8 mouse cellular contexts compared by ENCODE assay signal in genomic region chr12:112955800-112956199, GRCm38 (mm10). TPM values are rescaled to one million over a fixed set of nuclear protein-coding genes. Genes with fewer than 3 reads are reported as not detected.
A peak's percentile ranks its signal among the peaks of the same experiment; 100 is the strongest.
DNase-seq lines count a peak whose midpoint lies in the region; ATAC-seq and TF ChIP-seq lines count a peak whose summit lies in the region.

No protein-coding gene starts in this region.

- ATAC-seq in kidney, embryonic 14.5 days (ENCODE audit: low FRiP score, low TSS enrichment), result peak; percentile 36
- ATAC-seq in stomach, embryonic 16.5 days (ENCODE audit: insufficient read depth, low FRiP score), result peak; percentile 31; the same call in 1 of the 2 replicates

- no peaks in the 10 kb centered on the region for H3K79me2 ChIP-seq in liver, adult 2 months (ENCODE audit: control insufficient read depth, insufficient read depth, low read length)
- no peaks in the 10 kb centered on the region for H3K79me2 ChIP-seq in myocyte (ENCODE audit: control insufficient read depth, insufficient read depth)

- 39% methylated on average over 4 of the region's 4 CpGs for WGBS in kidney, embryonic 14.5 days
- 44% methylated on average over 4 of the region's 4 CpGs for WGBS in liver, adult 2 months
- WGBS in stomach, embryonic 16.5 days, result 36% methylated on average over 4 of the region's 4 CpGs

- H3K9ac ChIP-seq in kidney, embryonic 14.5 days (ENCODE audit: low read depth, low read length), result no peak overlapping the region
- H3K9ac ChIP-seq in liver, adult 2 months (ENCODE audit: low read depth, low read length), result no peak overlapping the region
- H3K9ac ChIP-seq in stomach, embryonic 16.5 days (ENCODE audit: low read length), result no peak overlapping the region

- peak; percentile 80 to 83 for DNase-seq in B cell, adult 2 months
- DNase-seq in adrenal gland, adult 18-20 months (ENCODE audit: low spot score in 2 of 2), result peak; percentile 74 to 78
- DNase-seq in embryo, embryonic 10 days (ENCODE audit: low spot score), result peak; percentile 79
- peak; percentile 66 to 83 for DNase-seq in gastrocnemius, postnatal 36 days
- DNase-seq in liver, adult 2 months (ENCODE audit: extremely low read depth, low read depth, low spot score), result peak; percentile 50

- no peak for TF ChIP-seq POLR2A in liver, adult 2 months (IDR thresholded peaks at IDR 0.05; ENCODE audit: extremely low read depth, insufficient read depth, low read length)
- no peak for TF ChIP-seq POLR2A in myocyte (IDR thresholded peaks at IDR 0.05; ENCODE audit: insufficient read length, low read depth)

- no peak overlapping the region for H3K4me2 ChIP-seq in kidney, embryonic 14.5 days (replicated peaks; ENCODE audit: low read depth, low read length)
- H3K4me2 ChIP-seq in myocyte (ENCODE audit: low read depth), result no peak overlapping the region
- H3K4me2 ChIP-seq in stomach, embryonic 16.5 days (ENCODE audit: low read depth, low read length), result no peak overlapping the region

- H3K4me1 ChIP-seq in kidney, embryonic 14.5 days (ENCODE audit: control insufficient read depth, insufficient read depth, low read length), result peaks cover 6% of the 10 kb centered on the region
- H3K4me1 ChIP-seq in liver, adult 2 months (ENCODE audit: control insufficient read depth, insufficient read depth, low read length), result peaks cover 3% of the 10 kb centered on the region
- peaks cover 5% of the 10 kb centered on the region for H3K4me1 ChIP-seq in stomach, embryonic 16.5 days (ENCODE audit: control insufficient read depth, insufficient read depth, low read length)

- intact Hi-C loops in gastrocnemius, postnatal 36 days (cut with DNase I), result no loop called here

- no peaks in the 10 kb centered on the region for H3K9me3 ChIP-seq in kidney, embryonic 14.5 days (ENCODE audit: control insufficient read depth, low read length)
- H3K9me3 ChIP-seq in stomach, embryonic 16.5 days (replicated peaks; ENCODE audit: control insufficient read depth, low read length), result no peaks in the 10 kb centered on the region

- TF ChIP-seq CTCF in liver, adult 2 months (IDR thresholded peaks at IDR 0.05; ENCODE audit: low read depth, low read length), result peak; percentile 88

- H3K4me3 ChIP-seq in kidney, embryonic 14.5 days (ENCODE audit: low read length), result no peak overlapping the region
- no peak overlapping the region for H3K4me3 ChIP-seq in liver, adult 2 months (ENCODE audit: insufficient read depth, low read depth, low read length)
- H3K4me3 ChIP-seq in myocyte, result no peak overlapping the region
- no peak overlapping the region for H3K4me3 ChIP-seq in stomach, embryonic 16.5 days (replicated peaks; ENCODE audit: low read length)

- no peak overlapping the region for H3K27ac ChIP-seq in kidney, embryonic 14.5 days (ENCODE audit: low read depth, low read length)
- no peak overlapping the region for H3K27ac ChIP-seq in liver, adult 2 months (replicated peaks; ENCODE audit: insufficient read depth, low read depth, low read length)
- H3K27ac ChIP-seq in stomach, embryonic 16.5 days (ENCODE audit: low read length), result no peak overlapping the region

- H3K36me3 ChIP-seq in kidney, embryonic 14.5 days (ENCODE audit: control insufficient read depth, insufficient read depth, low read length), result peaks cover 20% of the 10 kb centered on the region
- peaks cover 2% of the 10 kb centered on the region; the same call in 1 of the 2 replicates for H3K36me3 ChIP-seq in liver, adult 2 months (ENCODE audit: control insufficient read depth, insufficient read depth, low read length)
- H3K36me3 ChIP-seq in myocyte (ENCODE audit: control insufficient read depth, insufficient read depth), result peaks cover 6% of the 10 kb centered on the region
- H3K36me3 ChIP-seq in stomach, embryonic 16.5 days (ENCODE audit: control insufficient read depth, insufficient read depth, low read length), result peaks cover 9% of the 10 kb centered on the region; the same call in 1 of the 2 replicates

- no peak overlapping the region for H3ac ChIP-seq in myocyte (ENCODE audit: control insufficient read depth, insufficient read length)

- no peaks in the 10 kb centered on the region for H3K27me3 ChIP-seq in kidney, embryonic 14.5 days (ENCODE audit: control insufficient read depth, insufficient read depth, low read length)
- H3K27me3 ChIP-seq in liver, adult 2 months (ENCODE audit: control insufficient read depth, insufficient read depth, low read length), result no peaks in the 10 kb centered on the region
- no peaks in the 10 kb centered on the region for H3K27me3 ChIP-seq in myocyte (ENCODE audit: control insufficient read depth, insufficient read depth, insufficient read length)
- H3K27me3 ChIP-seq in stomach, embryonic 16.5 days (ENCODE audit: control insufficient read depth, insufficient read depth, low read length), result no peaks in the 10 kb centered on the region

TF ChIP-seq in myocyte, 11 proteins besides CTCF, POLR2A, EP300 and RAD21:
- TF ChIP-seq CEBPB (IDR thresholded peaks at IDR 0.05; ENCODE audit: insufficient read depth, poor library complexity, severe bottlenecking) (no peak), POLR2AphosphoS2 (IDR thresholded peaks at IDR 0.05; ENCODE audit: insufficient read length, low read depth) (peak; percentile 47), USF1 (IDR thresholded peaks at IDR 0.05; ENCODE audit: low read depth) (no peak), MYOG (IDR thresholded peaks at IDR 0.05; ENCODE audit: control insufficient read depth in 1 of 3, insufficient read depth in 1 of 3, insufficient read length in 2 of 3, low read depth in 2 of 3) (no peak)

RNA-seq across cellular contexts. Expression of gene Nudt14, which starts 13.9 kb away (rescaled TPM):
- 10 to 100 TPM; 30.5 to 31.9 TPM for total RNA-seq in adrenal gland, adult 18-20 months (2021)
- total RNA-seq in gastrocnemius, postnatal 36 days (2021), result 1 to 10 TPM; 7.5 to 8.2 TPM
- 101 and 102 TPM in 2 replicates for polyA plus RNA-seq in kidney, embryonic 14.5 days (2014; fragmentation: Nextera tagmentation; extraction: Ambion mirVana)
- total RNA-seq in liver, adult 2 months (2014; rRNA removed), result 17.7 and 21.2 TPM in 2 replicates
- 29.3 and 36.3 TPM in 2 replicates for polyA plus RNA-seq in liver, adult 2 months (2012; rRNA removed)
- polyA plus RNA-seq in myocyte (2012; fragmentation: generic; extraction: Trizol), result 94.9 TPM
- polyA plus RNA-seq in stomach, embryonic 16.5 days (2015; fragmentation: Nextera tagmentation; extraction: Ambion mirVana), result 80.2 and 81.9 TPM in 2 replicates

RNA-seq across cellular contexts. Expression of gene Btbd6, which starts 20.5 kb away (rescaled TPM):
- total RNA-seq in adrenal gland, adult 18-20 months (2021), result 10 to 100 TPM; 14.9 to 15.5 TPM
- 10 to 100 TPM; 12.7 to 13.5 TPM for total RNA-seq in gastrocnemius, postnatal 36 days (2021)
- polyA plus RNA-seq in kidney, embryonic 14.5 days (2014; fragmentation: Nextera tagmentation; extraction: Ambion mirVana), result 22.3 and 23.1 TPM in 2 replicates
- total RNA-seq in liver, adult 2 months (2014; rRNA removed), result 5.2 and 7.9 TPM in 2 replicates
- 17.8 and 18.9 TPM in 2 replicates for polyA plus RNA-seq in liver, adult 2 months (2012; rRNA removed)
- 16.3 TPM for polyA plus RNA-seq in myocyte (2012; fragmentation: generic; extraction: Trizol)
- polyA plus RNA-seq in stomach, embryonic 16.5 days (2015; fragmentation: Nextera tagmentation; extraction: Ambion mirVana), result 16.2 and 20.6 TPM in 2 replicates

RNA-seq across cellular contexts. Expression of gene Jag2, which starts 26.2 kb away (rescaled TPM):
- 1 to 10 TPM; 4.7 to 9.0 TPM for total RNA-seq in adrenal gland, adult 18-20 months (2021)
- 10 to 100 TPM; 18.0 to 19.6 TPM for total RNA-seq in gastrocnemius, postnatal 36 days (2021)
- 2.3 and 2.9 TPM in 2 replicates for polyA plus RNA-seq in kidney, embryonic 14.5 days (2014; fragmentation: Nextera tagmentation; extraction: Ambion mirVana)
- under 0.01 and 0.27 TPM in 2 replicates for total RNA-seq in liver, adult 2 months (2014; rRNA removed)
- polyA plus RNA-seq in liver, adult 2 months (2012; rRNA removed), result 0.13 and 0.29 TPM in 2 replicates
- polyA plus RNA-seq in myocyte (2012; fragmentation: generic; extraction: Trizol), result 51.8 TPM
- polyA plus RNA-seq in stomach, embryonic 16.5 days (2015; fragmentation: Nextera tagmentation; extraction: Ambion mirVana), result 5.1 and 6.4 TPM in 2 replicates

RNA-seq across cellular contexts. Expression of gene Brf1, which starts 44.7 kb away (rescaled TPM):
- total RNA-seq in adrenal gland, adult 18-20 months (2021), result 10 to 100 TPM; 39.1 to 50.4 TPM
- total RNA-seq in gastrocnemius, postnatal 36 days (2021), result 10 to 100 TPM; 16.8 to 20.9 TPM
- polyA plus RNA-seq in kidney, embryonic 14.5 days (2014; fragmentation: Nextera tagmentation; extraction: Ambion mirVana), result 38.2 and 75.6 TPM in 2 replicates
- 17.1 and 19.6 TPM in 2 replicates for total RNA-seq in liver, adult 2 months (2014; rRNA removed)
- polyA plus RNA-seq in liver, adult 2 months (2012; rRNA removed), result 26.2 and 31.5 TPM in 2 replicates
- polyA plus RNA-seq in myocyte (2012; fragmentation: generic; extraction: Trizol), result 27.9 TPM
- polyA plus RNA-seq in stomach, embryonic 16.5 days (2015; fragmentation: Nextera tagmentation; extraction: Ambion mirVana), result 50.3 and 53.9 TPM in 2 replicates

RNA-seq across cellular contexts. Expression of gene Pacs2, which starts 58.5 kb away (rescaled TPM):
- 10 to 100 TPM; 34.3 to 38.0 TPM for total RNA-seq in adrenal gland, adult 18-20 months (2021)
- total RNA-seq in gastrocnemius, postnatal 36 days (2021), result 10 to 100 TPM; 34.9 to 36.6 TPM
- polyA plus RNA-seq in kidney, embryonic 14.5 days (2014; fragmentation: Nextera tagmentation; extraction: Ambion mirVana), result 12.6 and 14.6 TPM in 2 replicates
- 5.2 and 7.5 TPM in 2 replicates for total RNA-seq in liver, adult 2 months (2014; rRNA removed)
- polyA plus RNA-seq in liver, adult 2 months (2012; rRNA removed), result 11.8 and 15.3 TPM in 2 replicates
- 89.3 TPM for polyA plus RNA-seq in myocyte (2012; fragmentation: generic; extraction: Trizol)
- 9.7 and 11.2 TPM in 2 replicates for polyA plus RNA-seq in stomach, embryonic 16.5 days (2015; fragmentation: Nextera tagmentation; extraction: Ambion mirVana)
